Mouse (Mus musculus) heart, adult 9 months (tissue): ENCODE results near the gene Snap91.
A peak's percentile ranks its signal among the peaks of the same experiment; 100 is the strongest.

ENCODE experiments used
- DNase-seq, 2 experiments: peaks; one replicate each; pipeline ENCODE4 v3.0.0; 2022; ENCODE audit warnings: low spot score in 2 of 2

Gene Snap91

DNA sequence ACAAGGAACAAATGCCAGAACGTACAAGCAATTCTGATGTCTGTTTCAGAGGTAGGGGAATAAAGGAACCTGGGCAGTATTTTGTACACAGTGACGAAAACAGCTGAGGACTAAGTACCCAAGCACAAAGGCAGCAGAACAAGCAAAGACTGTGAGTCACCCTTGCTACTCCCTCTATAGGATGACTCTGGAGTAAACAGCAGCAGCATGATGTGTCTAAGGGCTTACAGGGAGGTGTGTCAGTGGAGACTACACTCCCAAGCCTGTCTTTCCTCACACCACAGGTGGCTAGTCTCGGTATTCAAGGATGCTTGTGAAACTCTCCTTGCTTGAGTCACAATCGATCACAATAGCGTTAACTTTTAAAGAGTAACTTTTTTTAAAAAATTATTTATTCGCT lies 66.1 kb downstream of the Snap91 start:
- no peak for DNase-seq

DNA sequence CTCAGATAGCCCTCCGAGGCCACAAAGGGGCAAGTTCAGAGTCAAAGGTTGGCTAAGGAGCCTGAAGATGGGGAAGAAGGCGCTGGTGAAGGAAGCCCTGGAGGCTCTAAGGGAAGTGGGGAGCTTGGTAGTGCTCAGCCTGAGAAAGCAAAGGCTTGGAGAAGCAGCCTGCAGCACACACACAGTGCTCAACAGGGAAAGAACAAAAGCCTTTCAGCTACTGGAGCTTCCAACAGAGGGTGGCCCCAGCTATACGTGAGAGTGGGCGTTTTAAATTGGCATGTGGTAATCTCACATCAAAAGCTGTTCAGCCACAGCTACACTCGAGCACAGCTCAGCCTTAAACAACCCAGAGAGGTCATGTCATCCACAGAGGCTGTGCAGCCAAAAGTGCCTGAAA lies 67.1 kb downstream of the Snap91 start:
- DNase-seq: no peak

DNA sequence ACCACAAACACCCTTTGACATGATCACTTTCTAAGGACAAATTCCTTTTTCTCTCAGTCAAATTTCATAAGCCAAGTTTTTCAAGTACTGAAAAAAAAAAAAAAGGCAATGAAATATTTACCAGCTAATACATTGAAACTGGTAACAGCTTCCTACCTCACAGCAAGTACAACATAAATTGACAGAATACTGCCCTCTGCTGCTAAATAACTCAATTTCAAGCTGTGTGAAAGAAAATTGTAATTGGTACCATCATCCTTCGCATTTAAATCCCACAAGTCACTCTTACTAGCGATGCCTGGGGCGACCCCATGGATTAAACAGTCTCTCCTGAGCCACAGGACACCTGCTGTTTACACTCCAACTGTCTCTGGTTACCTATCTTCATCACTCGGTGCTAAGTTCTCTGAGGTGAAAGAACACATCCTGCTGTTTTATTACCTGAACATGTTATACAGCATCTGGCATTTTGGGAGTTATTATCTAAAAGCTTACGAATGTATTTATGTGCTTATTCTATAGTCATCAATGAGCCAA lies 69.7 kb downstream of the Snap91 start:
- DNase-seq: no peak

DNA sequence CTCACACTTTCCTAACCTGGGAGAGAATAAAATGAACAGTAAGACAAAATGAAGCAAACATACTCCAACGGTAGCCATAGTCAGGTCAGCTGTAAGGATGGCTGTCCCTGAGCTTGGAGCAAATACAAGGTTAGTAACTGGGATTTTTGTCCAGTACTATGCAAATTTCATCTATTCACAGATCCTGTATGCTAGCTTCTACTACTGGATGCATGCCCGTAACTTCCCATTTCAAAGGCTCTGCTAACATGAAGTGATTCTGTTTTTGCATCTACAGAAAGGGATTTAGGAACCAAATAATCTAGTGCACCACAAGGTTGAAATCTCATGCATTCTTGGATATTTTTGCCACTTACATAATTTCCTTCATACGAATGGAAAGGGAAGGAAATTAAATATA lies 70.2 kb downstream of the Snap91 start:
- no peak for DNase-seq

DNA sequence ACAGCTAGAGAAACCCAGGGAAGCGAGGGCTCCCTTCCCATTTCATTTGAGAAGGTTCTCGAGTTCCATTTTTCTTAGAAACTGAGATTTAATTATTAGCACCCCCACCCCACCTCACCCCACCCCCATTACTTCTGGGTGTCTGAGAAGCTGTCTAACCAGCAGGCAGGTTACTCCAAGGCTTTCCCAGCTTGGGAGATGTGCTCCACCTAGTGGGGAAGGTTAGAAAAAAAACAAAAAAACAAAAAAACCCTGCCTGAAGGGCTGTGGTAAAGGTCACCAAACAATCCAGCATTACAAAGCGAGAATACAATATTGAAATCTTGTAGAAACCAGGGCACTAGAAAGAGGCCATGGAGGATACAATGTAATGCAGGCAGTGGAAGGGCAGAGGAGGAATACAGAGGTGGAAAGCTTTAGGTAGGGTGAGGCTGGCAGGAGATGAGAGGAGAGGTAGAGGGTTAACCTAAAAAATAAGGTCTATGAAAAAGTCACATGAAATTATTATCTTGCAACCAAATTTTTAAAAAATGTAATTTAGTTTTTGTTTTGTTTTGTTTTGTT lies 79.8 kb downstream of the Snap91 start:
- DNase-seq: no peak

DNA sequence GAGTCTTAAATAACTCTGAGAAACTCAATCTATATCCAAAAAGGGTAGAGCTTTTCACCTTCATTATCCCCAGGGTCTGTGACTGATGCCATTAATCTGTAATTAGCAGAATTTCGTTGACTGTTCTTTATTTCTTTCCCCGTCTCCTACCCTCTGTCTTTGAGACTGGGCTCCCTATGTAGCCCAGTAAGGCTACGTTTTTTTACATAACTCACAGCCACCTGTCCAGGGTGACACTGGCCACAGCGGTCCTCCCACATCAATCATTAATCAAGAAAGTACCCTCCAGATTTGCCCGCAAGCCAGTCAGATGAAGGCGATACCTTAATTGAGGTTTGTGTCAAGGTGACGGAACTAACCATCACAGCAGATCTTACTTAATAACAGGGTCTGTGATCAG lies 81.4 kb downstream of the Snap91 start:
- DNase-seq: no peak

DNA sequence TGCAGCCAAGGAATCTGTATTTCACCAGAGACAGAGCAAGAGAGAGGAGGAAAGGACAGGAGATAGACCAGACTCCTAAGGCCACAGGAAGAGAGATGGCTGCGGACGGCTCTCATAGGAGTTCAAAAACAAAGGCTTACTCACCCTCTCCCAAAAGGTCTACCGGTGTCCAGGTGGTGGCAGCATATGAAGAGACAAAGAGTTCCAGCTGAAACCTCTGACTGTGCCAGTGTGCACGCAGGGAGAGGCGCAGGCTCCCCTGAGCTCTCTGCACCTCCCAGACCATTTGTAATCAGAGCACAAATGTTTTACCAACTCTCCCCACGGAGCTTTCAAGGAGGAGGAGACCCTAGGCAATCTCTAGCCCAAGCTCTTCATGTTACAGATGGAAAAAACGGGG lies 81.8 kb downstream of the Snap91 start:
- DNase-seq: no peak

DNA sequence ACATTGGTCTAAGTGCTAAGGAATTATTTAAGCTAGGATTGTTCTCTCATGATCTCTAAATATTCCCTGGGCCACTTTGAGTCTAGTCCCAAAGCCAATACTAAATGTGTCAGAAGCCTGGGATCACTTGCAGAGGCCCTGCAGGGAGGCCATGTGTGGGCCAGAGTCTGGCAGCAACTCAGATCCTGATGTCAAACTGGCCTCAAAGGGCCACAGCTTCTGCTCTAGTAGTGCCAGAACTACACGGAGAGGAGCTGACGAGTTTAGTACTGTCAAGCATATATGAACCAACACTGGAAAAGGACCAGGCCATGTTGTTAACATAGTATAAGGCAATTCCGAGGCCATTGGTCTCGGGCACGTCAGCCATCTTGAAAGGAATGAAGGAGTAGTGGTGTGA lies 82.3 kb downstream of the Snap91 start:
- no peak for DNase-seq

DNA sequence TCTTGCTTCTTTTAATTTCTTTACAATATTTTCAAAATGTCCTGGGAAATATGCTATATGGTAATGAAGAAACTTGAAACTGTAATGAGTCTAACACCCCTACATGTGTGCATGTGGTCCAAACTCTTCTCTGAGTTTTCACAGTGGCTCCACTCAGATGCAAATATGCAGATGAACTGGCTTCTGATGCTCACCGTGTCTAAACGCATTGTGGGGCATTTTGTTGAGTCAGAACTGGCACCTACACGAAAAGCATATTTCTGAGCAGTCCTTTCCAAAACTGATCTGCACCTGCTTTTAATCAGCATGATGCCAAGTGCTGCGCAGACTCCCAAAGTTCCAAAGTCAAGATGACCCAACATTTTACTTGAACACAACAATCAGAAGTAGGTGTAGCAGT lies 82.9 kb downstream of the Snap91 start:
- DNase-seq: no peak

DNA sequence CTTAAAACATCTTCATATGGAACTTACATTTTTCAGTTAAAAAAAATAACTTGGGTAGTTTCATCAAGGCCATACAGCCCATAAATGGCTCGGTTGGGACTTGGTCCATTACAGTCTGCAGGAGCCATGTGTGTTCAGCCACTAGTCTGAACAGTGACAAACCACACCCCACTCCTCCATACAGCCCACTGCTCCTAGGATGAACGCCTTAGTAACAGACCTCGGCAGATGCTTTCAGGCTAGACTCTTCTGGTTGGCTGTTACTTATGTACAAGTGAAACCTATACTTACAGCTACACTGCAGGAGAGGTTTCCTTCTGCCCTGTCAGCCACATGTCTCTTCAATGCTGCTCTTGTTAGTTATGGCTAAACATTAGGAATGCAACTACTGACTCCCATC lies 85.2 kb downstream of the Snap91 start:
- DNase-seq: no peak

DNA sequence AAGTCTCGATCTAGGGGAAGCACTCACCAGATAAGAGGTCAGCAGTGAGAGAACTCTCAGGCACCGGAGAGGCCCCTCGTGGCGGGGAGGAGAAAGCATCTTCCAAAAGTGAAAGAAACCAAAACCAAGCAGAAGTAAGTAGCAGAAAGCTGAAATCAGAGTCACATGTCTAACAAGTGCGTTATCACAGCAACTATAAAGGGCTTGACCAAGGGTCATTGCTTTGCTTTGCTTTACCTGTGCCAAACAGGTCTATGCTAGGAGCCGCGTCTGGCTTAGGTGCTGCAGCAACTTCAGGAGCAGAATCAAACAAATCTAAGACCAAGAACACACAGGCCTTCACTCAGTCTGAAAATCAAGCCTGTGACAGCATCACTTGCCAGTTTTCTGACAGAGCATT lies 88.5 kb downstream of the Snap91 start:
- DNase-seq: no peak

DNA sequence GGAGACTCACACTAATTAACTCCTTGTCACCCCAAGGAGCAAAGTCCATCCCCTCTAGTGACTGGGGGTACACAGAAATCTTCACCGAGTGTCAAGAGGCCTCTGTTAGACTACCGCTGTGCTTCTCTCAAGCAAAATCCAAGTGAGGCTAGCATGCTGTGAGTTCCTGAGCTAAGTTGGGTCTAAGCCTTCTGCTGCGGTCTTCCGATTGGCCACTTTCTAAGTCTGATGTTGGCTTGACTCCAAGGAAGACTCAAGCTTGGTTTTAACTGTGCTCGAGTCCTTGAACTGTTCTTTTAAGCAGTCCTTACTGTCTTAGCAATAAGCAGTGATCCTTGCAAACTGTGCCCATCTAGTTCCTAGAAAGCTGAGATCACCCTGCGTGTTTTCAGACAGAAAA lies 91.3 kb downstream of the Snap91 start:
- no peak for DNase-seq

DNA sequence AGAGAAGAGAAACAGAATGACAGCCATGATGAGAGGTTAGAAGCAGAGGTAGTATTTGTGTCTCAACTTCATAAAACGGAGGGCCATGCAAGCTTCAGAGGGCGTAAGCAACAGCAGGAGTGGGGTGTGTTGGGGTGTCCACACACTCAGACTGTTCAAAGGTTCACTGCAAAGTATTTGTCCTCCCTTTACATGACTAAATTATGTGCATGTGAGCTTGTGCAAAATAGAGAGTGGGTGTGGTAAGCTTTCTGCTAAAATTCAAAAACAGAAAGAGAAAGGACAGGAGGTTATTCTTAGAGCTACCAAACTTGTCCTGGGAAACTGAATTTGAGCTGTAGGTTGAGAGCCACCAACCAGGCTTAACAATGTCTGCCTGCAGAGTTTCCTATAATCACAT lies 97.6 kb downstream of the Snap91 start:
- DNase-seq: no peak

DNA sequence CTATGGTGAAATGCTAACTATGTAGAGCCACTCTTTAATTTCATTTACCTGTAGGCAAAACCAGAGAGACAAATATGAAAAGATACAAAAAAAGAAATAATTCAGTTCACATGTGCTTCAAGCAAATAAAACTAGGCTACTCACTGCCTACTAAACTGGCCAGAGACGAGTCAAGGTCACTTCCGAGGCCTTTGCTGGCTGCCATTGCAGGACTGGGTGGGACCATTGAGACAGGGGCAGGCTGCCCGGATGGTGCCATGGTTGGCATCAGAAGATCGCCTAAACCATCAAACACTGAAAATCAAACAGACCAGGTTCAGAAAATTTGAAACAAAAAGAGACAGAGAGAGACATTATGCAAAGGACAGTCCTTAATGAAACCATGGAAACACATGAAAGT lies 99.0 kb downstream of the Snap91 start:
- DNase-seq: no peak

DNA sequence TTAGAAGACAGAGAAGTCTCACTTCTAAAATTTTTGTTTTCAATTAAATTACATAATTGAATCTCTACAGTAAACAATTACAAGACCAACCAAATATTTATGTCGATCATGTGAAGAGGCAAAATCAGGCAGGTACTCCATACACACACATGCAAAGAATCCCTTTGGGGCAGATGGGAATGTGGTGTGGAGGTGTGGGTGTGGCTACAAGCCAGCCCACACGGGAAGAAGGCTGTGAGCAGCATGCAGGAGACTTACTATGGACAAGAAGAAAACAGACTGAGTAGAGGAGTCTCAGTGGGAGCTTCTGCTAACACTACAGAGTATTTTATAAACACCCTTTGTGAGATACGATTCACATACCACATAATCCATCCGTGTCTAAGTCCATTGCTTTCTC lies 102.2 kb downstream of the Snap91 start:
- no peak for DNase-seq

DNA sequence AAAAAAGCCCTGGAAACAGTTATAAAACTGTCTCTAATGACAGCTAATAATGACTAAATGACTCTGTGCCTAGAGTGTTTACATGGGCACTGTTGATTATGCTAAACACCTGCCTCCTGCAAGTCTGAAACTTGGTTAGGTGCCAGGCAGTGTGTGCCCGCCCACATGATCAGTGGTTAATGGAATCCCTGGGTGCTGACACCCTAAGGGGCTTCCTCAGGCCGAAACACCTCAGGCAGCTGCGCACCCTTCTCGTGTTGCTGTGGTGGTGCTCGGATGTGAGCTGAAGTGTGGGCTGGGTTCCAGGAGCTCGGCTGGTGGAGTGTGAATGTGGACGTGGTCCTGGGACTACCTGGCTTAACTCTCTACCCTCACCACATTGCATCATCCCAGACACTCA lies 103.1 kb downstream of the Snap91 start:
- DNase-seq: no peak

DNA sequence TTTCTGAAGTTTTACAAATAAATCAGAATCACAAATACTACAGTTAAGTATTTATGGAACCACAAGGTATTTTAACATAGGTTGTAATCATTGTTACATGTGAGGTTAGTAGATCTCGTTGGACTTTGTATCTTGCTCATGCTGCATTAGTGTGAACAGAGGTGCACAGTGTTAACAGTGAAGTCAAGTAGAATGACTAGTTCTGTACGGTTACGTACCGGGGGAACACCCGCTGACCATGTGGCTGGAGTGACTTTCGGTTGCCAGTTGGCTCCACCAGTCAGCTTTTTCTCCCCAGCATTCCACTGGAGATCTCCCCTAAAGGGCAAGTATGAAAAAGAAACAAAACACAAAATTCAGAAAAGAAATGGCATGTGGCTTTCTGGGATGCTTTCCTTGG lies 105.1 kb downstream of the Snap91 start:
- DNase-seq: no peak

DNA sequence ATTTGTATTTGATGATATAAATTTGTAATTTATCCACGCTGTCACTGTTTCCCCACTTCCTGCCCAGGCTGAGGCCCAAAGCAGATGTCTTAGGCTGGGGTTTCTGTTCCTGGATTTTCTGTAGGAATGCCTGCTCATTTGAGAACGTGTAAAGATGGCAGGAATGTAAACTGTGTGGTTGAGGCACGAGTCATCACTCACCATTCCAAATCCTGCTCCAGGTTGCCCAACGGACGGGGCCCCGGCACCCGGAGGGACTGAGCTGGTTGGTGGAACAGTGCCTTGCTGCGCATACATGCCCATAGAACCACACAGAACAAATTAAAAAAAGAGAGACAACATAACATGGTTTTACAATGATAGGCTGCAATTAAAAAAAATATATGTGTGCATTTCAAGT lies 106.5 kb downstream of the Snap91 start:
- DNase-seq: no peak

DNA sequence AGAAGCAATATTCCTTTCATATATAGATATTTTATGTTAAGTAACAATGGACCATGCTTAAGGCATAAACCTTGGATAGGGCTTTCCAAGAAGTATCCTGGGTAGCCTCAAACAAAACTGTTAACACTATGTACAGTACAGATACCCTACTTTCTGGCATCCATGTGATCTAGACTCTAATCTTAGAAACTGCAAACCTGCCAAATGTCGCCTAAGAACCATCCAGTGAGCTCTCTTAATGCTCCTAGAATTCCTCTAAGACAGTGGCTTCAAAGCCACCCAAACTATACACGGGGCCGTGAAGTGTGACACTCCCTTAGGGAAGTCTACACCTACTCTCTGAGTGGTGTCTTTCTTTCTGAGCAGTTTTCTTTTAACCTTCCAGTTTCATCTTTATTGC lies 107.6 kb downstream of the Snap91 start:
- DNase-seq: no peak

DNA sequence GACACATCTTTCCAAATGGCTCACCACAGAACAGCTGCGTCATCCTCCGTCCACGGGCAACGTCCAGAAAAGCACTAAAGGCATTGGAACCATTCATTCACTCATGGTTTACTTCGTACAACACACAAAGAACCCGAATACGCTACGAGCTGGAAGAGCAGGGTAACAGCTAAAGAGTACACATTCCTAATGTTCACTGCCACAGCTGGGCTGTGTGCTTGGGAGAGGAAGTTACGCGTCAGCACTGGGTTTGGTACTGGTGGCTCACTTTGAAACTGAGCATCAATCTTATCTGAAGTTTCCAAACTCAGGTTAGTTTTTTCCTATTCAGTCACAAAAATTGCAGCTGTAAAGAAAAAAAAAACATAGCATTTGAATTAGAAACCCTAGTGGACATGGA lies 113.5 kb downstream of the Snap91 start:
- DNase-seq: no peak

DNA sequence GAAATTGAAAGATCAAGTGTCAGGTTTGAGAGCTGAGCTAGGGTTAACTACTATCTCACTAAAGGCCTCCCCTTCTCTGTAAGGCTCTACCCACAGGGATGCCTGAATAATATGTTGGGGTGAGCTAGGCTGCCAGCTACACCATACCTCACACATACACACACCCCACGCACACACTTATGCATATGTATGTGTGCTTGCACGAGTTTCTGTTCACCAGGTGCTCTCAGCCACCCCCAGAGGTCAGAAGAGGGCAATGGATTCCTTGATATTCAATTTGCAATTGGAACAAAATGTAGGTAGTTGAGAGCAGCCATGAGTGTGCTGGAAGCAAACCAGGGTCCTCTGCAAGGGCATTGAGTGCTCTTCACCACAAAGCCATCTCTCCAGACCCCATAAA lies 116.5 kb downstream of the Snap91 start:
- DNase-seq: no peak

DNA sequence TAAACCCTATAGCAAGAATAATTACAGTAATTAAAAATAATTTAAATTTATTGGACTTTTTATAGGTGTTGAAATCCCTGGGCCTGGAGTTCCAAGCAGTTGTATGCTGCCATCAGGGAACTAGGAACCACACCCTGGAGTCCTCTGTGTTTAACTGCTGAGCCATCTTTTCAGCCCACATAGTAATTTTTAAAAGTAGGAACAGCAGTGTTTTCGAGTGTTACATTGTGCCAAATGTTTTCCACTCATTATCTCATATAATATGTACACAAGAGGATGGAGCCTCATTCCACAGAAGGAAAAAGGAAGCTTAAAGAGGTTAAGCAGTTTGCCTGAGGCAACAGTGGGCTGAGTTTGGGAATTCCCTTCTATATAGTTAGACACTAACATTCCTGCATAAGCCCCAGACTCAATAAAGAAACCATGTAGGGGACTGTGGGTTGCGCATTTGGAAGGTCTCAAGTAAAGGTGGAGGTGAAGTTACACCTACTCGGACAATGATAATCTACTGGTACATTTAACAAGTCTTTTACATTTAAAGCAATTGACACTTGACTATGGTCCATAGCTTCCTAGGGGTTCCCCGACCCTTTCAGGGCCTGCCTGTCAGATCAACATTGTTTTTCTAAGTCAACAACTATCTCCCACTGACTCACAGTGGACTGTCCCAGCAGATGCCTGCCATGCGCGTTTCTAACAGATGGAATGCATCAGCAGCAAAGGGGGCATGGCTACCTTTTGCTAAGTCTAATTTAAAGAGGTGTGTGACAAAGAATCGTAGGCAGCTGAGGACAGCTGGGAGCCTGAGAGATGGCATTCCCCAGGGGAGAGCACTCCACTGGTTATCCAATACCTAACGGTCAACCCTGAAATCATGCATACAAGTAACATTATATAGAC lies 117.7 kb downstream of the Snap91 start:
- DNase-seq: no peak

DNA sequence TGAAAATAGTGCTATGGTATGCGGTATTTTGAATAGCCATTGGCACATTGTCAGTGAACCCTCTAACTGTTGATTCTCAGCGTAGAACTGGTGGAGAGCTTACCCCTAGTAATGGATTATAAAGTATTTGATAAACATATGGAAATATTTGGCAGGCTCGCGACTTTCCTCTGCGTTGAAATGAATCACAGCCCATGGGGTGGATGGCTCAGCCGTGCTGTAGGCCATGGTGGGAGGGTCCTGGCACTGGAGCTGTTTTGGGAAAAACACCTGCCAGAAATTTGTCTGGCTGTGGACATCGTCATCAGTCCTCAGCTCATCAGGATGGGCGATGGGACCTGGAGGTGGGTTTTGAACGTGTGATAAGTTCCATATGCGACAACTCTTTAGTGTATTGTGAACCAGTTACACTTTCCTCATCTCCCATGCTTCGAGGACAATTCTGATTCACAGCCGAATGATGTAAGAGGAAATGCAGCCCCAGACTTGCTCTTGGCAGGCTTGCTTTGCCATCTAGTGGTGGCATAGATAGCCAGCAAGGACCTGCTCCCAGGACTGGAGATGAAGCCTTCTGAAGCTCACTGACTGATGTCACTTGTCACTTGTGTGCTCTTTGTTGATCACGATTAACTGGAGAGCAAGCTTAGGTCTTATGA lies 134.4 kb downstream of the Snap91 start:
- DNase-seq: peak; percentile 24 to 66
